Mouse (Mus musculus): ENCODE data around the gene Ugp2. TPM values are rescaled to one million over a fixed set of nuclear protein-coding genes. Genes with fewer than 3 reads are reported as not detected.

Gene Ugp2
- total and polyA plus RNA-seq, 3 experiments, result 5.9 to 6.3 TPM; not detected in 1

- H3K27ac ChIP-seq (ENCODE audit: control insufficient read depth, low read depth, low read length), result no peak overlapping the region
- H3K79me2 ChIP-seq (ENCODE audit: control insufficient read depth, insufficient read depth, low read length, poor library complexity), result no peaks in the 10 kb centered on the region
- H3K4me3 ChIP-seq (ENCODE audit: control insufficient read depth in 1 of 2, insufficient read depth in 1 of 2, low read depth in 2 of 2, low read length in 2 of 2), result no peak overlapping the region
- no peaks in the 10 kb centered on the region; a peak in 1 of 4 replicates for H3K36me3 ChIP-seq (ENCODE audit: control insufficient read depth in 1 of 2, insufficient read depth in 2 of 2, low read length in 2 of 2)
- no peak for DNase-seq (ENCODE audit: low read depth, low spot score)
- H3K9me3 ChIP-seq (replicated peaks; ENCODE audit: insufficient read depth, low read length), result no peaks in the 10 kb centered on the region
- H3K27me3 ChIP-seq (ENCODE audit: control insufficient read depth in 1 of 2, insufficient read depth in 2 of 2, low read length in 2 of 2), result no peaks in the 10 kb centered on the region
- H3K4me1 ChIP-seq (ENCODE audit: control insufficient read depth in 1 of 2, insufficient read depth in 2 of 2, low read length in 2 of 2), result no peaks in the 10 kb centered on the region
- no peak overlapping the region for H3K9ac ChIP-seq (ENCODE audit: control insufficient read depth, low read depth, low read length, poor library complexity, severe bottlenecking)
- TF ChIP-seq TBP (IDR thresholded peaks at IDR 0.05; ENCODE audit: low read depth, low read length) (no peak), MAZ (IDR thresholded peaks at IDR 0.05; ENCODE audit: low read depth, low read length) (no peak), NELFE (IDR thresholded peaks at IDR 0.05; ENCODE audit: low read depth, low read length) (no peak), POLR2A (IDR thresholded peaks at IDR 0.05; ENCODE audit: control insufficient read depth in 1 of 2, insufficient read depth in 1 of 2, low read depth in 1 of 2, low read length in 2 of 2, poor library complexity in 1 of 2) (no peak), ZC3H11A (IDR thresholded peaks at IDR 0.05; ENCODE audit: low read depth, low read length) (no peak), CTCF (IDR thresholded peaks at IDR 0.05 in 2 of 3, conservative IDR thresholded peaks at IDR 0.05 in 1 of 3; ENCODE audit: control insufficient read depth in 1 of 3, insufficient read depth in 1 of 3, low read depth in 2 of 3, low read length in 3 of 3, poor library complexity in 1 of 3, severe bottlenecking in 1 of 3) (no peak), ETS1 (IDR thresholded peaks at IDR 0.05; ENCODE audit: low read depth, low read length) (no peak), ZKSCAN1 (IDR thresholded peaks at IDR 0.05; ENCODE audit: low read depth, low read length) (no peak), MAFK (IDR thresholded peaks at IDR 0.05; ENCODE audit: borderline replicate concordance, low read depth, low read length) (no peak), EP300 (IDR thresholded peaks at IDR 0.05; ENCODE audit: low read depth in 1 of 2, low read length in 2 of 2) (no peak), MYB (IDR thresholded peaks at IDR 0.05; ENCODE audit: low read depth, low read length) (no peak), ELF1 (IDR thresholded peaks at IDR 0.05; ENCODE audit: low read depth, low read length) (no peak), JUND (IDR thresholded peaks at IDR 0.05; ENCODE audit: low read depth, low read length) (no peak)
These were observed 43.5 kb downstream of the Ugp2 start for GRCm38 (mm10) chr11:21327486-21327885.

GRCm38 (mm10) chr11:21326770-21327169 lies 44.2 kb downstream of the Ugp2 start:
- DNase-seq (ENCODE audit: low read depth, low spot score), result no peak
- H3K27me3 ChIP-seq (ENCODE audit: control insufficient read depth in 1 of 2, insufficient read depth in 2 of 2, low read length in 2 of 2), result no peaks in the 10 kb centered on the region
- H3K36me3 ChIP-seq (ENCODE audit: control insufficient read depth in 1 of 2, insufficient read depth in 2 of 2, low read length in 2 of 2), result peaks cover 0 to 2% of the 10 kb centered on the region in 2 experiments; a peak in 1 of 4 replicates
- H3K4me3 ChIP-seq (ENCODE audit: control insufficient read depth in 1 of 2, insufficient read depth in 1 of 2, low read depth in 2 of 2, low read length in 2 of 2), result no peak overlapping the region
- H3K9me3 ChIP-seq (replicated peaks; ENCODE audit: insufficient read depth, low read length), result no peaks in the 10 kb centered on the region
- H3K9ac ChIP-seq (ENCODE audit: control insufficient read depth, low read depth, low read length, poor library complexity, severe bottlenecking), result no peak overlapping the region
- H3K79me2 ChIP-seq (ENCODE audit: control insufficient read depth, insufficient read depth, low read length, poor library complexity), result no peaks in the 10 kb centered on the region
- H3K4me1 ChIP-seq (ENCODE audit: control insufficient read depth in 1 of 2, insufficient read depth in 2 of 2, low read length in 2 of 2), result no peaks in the 10 kb centered on the region
- TF ChIP-seq CTCF (IDR thresholded peaks at IDR 0.05 in 2 of 3, conservative IDR thresholded peaks at IDR 0.05 in 1 of 3; ENCODE audit: control insufficient read depth in 1 of 3, insufficient read depth in 1 of 3, low read depth in 2 of 3, low read length in 3 of 3, poor library complexity in 1 of 3, severe bottlenecking in 1 of 3) (peak in 2 of 3 experiments; percentile 3 to 13; a peak in 1 of 6 replicates), ETS1 (IDR thresholded peaks at IDR 0.05; ENCODE audit: low read depth, low read length) (no peak), USF2 (IDR thresholded peaks at IDR 0.05; ENCODE audit: borderline replicate concordance in 1 of 2, insufficient read depth in 1 of 2, low read depth in 1 of 2, low read length in 2 of 2) (no peak)
- no peak overlapping the region for H3K27ac ChIP-seq (ENCODE audit: control insufficient read depth, low read depth, low read length)

- DNase-seq (ENCODE audit: low read depth, low spot score), result no peak
- H3K79me2 ChIP-seq (ENCODE audit: control insufficient read depth, insufficient read depth, low read length, poor library complexity), result no peaks in the 10 kb centered on the region
- H3K9ac ChIP-seq (ENCODE audit: control insufficient read depth, low read depth, low read length, poor library complexity, severe bottlenecking), result no peak overlapping the region
- H3K9me3 ChIP-seq (replicated peaks; ENCODE audit: insufficient read depth, low read length), result no peaks in the 10 kb centered on the region
- TF ChIP-seq SMC3 (IDR thresholded peaks at IDR 0.05; ENCODE audit: low read depth, low read length), result no peak
- peak; percentile 40; the same call in 1 of the 2 replicates for TF ChIP-seq USF1 (IDR thresholded peaks at IDR 0.05; ENCODE audit: low read depth, low read length)
- no peak for TF ChIP-seq ZC3H11A (IDR thresholded peaks at IDR 0.05; ENCODE audit: low read depth, low read length)
- no peak overlapping the region for H3K4me3 ChIP-seq (ENCODE audit: control insufficient read depth in 1 of 2, insufficient read depth in 1 of 2, low read depth in 2 of 2, low read length in 2 of 2)
- H3K27me3 ChIP-seq (ENCODE audit: control insufficient read depth in 1 of 2, insufficient read depth in 2 of 2, low read length in 2 of 2), result no peaks in the 10 kb centered on the region
- H3K27ac ChIP-seq (ENCODE audit: control insufficient read depth, low read depth, low read length), result no peak overlapping the region
- H3K4me1 ChIP-seq (ENCODE audit: control insufficient read depth in 1 of 2, insufficient read depth in 2 of 2, low read length in 2 of 2), result no peaks in the 10 kb centered on the region
- peaks cover 0 to 4% of the 10 kb centered on the region in 2 experiments; a peak in 2 of 4 replicates for H3K36me3 ChIP-seq (ENCODE audit: control insufficient read depth in 1 of 2, insufficient read depth in 2 of 2, low read length in 2 of 2)
These were observed 45.2 kb downstream of the Ugp2 start for GRCm38 (mm10) chr11:21325781-21326180.
